Mouse (Mus musculus): ENCODE results near the gene Stoml1.

DNA sequence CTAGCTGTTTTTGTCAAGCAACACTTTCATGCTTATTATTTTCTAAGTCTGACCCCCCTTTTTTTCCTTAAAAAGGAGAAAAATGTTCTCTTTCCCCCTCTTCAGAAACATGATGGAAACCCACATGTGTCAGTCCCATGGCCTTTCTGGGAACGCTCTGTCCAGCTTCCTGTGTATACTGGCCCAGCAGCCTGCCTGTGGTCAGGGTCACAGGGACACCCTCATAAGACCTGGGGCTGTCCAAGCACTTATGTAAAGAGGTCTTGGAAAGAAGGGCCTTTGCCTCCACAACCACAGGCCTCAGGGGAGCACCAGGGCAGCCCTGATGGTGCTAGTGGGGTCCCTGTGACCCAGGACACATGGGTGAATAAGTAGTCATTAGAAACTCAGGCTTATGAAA, 36.1 kb downstream of the Stoml1 start:
- no peak for TF ChIP-seq CTCF (IDR thresholded peaks at IDR 0.05; ENCODE audit: borderline replicate concordance, insufficient read depth, low read depth, low read length)
- TF ChIP-seq POLR2A (IDR thresholded peaks at IDR 0.05; ENCODE audit: borderline replicate concordance, insufficient read depth, low read length): no peak
